Mouse (Mus musculus) common myeloid progenitor, adult 5-6 weeks (primary cell): ENCODE data around the gene Arfgef2. TPM values are rescaled to one million over a fixed set of nuclear protein-coding genes. Genes with fewer than 3 reads are reported as not detected.

Experiments
- ATAC-seq: replicated peaks from 2 replicates; pipeline ENCODE4 v1.8.0; 2016; ENCODE audit warnings: low read depth, mild to moderate bottlenecking, moderate TSS enrichment, inconsistent platforms; ENCODE audit not compliant: poor library complexity, severe bottlenecking
- total RNA-seq: library from RNA; stranded (forward); fragments of 200-1000, 187-1606 nt; gene quantifications from 2 replicates; pipeline ENCODE4 v1.2.3, GENCODE M21; 2017

The Arfgef2 gene
- total RNA-seq, 1 experiment from 2014 or later = 31.1 TPM

GRCm38 (mm10) chr2:166803298-166803697 lies 2.1 kb upstream of the Arfgef2 start:
- no peak for ATAC-seq

GRCm38 (mm10) chr2:166806173-166806705 lies 851 bp downstream of the Arfgef2 start:
- no peak for ATAC-seq

GRCm38 (mm10) chr2:166806813-166807212 lies 1.4 kb downstream of the Arfgef2 start:
- no peak for ATAC-seq

- ATAC-seq = no peak
Measured at GRCm38 (mm10) chr2:166809499-166809898, 4.1 kb downstream of the Arfgef2 start.

GRCm38 (mm10) chr2:166810821-166811220 lies 5.4 kb downstream of the Arfgef2 start:
- ATAC-seq = no peak

- no peak for ATAC-seq
Measured at GRCm38 (mm10) chr2:166818463-166819143, 13.2 kb downstream of the Arfgef2 start.

GRCm38 (mm10) chr2:166819849-166820248 lies 14.5 kb downstream of the Arfgef2 start:
- no peak for ATAC-seq

- ATAC-seq = peak; percentile 45; the same call in 1 of the 2 replicates
Measured at GRCm38 (mm10) chr2:166820844-166821243, 15.5 kb downstream of the Arfgef2 start.

GRCm38 (mm10) chr2:166821406-166821805 lies 16.0 kb downstream of the Arfgef2 start:
- peak; percentile 19; the same call in 1 of the 2 replicates for ATAC-seq

GRCm38 (mm10) chr2:166822119-166822826 lies 16.9 kb downstream of the Arfgef2 start:
- ATAC-seq = peak; percentile 62

GRCm38 (mm10) chr2:166822901-166823300 lies 17.5 kb downstream of the Arfgef2 start:
- no peak for ATAC-seq

- no peak for ATAC-seq
Measured at GRCm38 (mm10) chr2:166824386-166824785, 19.0 kb downstream of the Arfgef2 start.

GRCm38 (mm10) chr2:166824998-166825397 lies 19.6 kb downstream of the Arfgef2 start:
- no peak for ATAC-seq

GRCm38 (mm10) chr2:166826491-166827224 lies 21.3 kb downstream of the Arfgef2 start:
- ATAC-seq = peak; percentile 45; the same call in 1 of the 2 replicates

GRCm38 (mm10) chr2:166828306-166828705 lies 22.9 kb downstream of the Arfgef2 start:
- ATAC-seq = no peak

GRCm38 (mm10) chr2:166830350-166830749 lies 25.0 kb downstream of the Arfgef2 start:
- ATAC-seq = no peak

GRCm38 (mm10) chr2:166834091-166834490 lies 28.7 kb downstream of the Arfgef2 start:
- ATAC-seq = no peak

GRCm38 (mm10) chr2:166834796-166835195 lies 29.4 kb downstream of the Arfgef2 start:
- no peak for ATAC-seq

GRCm38 (mm10) chr2:166835581-166835980 lies 30.2 kb downstream of the Arfgef2 start:
- ATAC-seq = no peak

- ATAC-seq = no peak
Measured at GRCm38 (mm10) chr2:166841813-166842212, 36.4 kb downstream of the Arfgef2 start.

- no peak for ATAC-seq
Measured at GRCm38 (mm10) chr2:166850691-166851090, 45.3 kb downstream of the Arfgef2 start.
